Mouse (Mus musculus) heart, embryonic 14.5 days (tissue): ENCODE results near the gene Rabgef1. TPM values are rescaled to one million over a fixed set of nuclear protein-coding genes. Genes with fewer than 3 reads are reported as not detected.
A peak's percentile ranks its signal among the peaks of the same experiment; 100 is the strongest.

Experiments
- ATAC-seq: fragments of 200-750 bp; cut with Nextera tagmentation; 2 replicates; pipeline ENCODE4 v1.8.0; 2017; ENCODE audit warnings: low read depth, moderate TSS enrichment; ENCODE audit not compliant: insufficient number of reproducible peaks, insufficient read depth, low FRiP score
- H3K27ac ChIP-seq, 2 experiments: fragments of 200-500 bp in 1 of 2; fragments of 300-500 bp in 1 of 2; sonication (generic) in 1 of 2; replicated peaks in 1 of 2; 2 replicates each; pipeline ENCODE4 v1.5.1; 2012 to 2014; ENCODE audit warnings: low read depth in 2 of 2, low read length in 2 of 2, control low read depth in 1 of 2, mild to moderate bottlenecking in 1 of 2, mixed read lengths in 1 of 2; ENCODE audit not compliant: control insufficient read depth in 1 of 2, insufficient read depth in 1 of 2
- H3K27me3 ChIP-seq: fragments of 300-500 bp; sonication (generic); 2 replicates; pipeline ENCODE4 v1.6.1; 2014; ENCODE audit warnings: mild to moderate bottlenecking, low read length, control low read depth; ENCODE audit not compliant: control insufficient read depth, insufficient read depth
- H3K36me3 ChIP-seq: fragments of 300-500 bp; sonication (generic); 2 replicates; pipeline ENCODE4 v1.6.1; 2014; ENCODE audit warnings: mild to moderate bottlenecking, control low read depth, low read length, mixed read lengths; ENCODE audit not compliant: control insufficient read depth, insufficient read depth
- H3K4me1 ChIP-seq, 2 experiments: fragments of 200-500 bp in 1 of 2; fragments of 300-500 bp in 1 of 2; sonication (generic) in 1 of 2; 2 replicates each; pipeline ENCODE4 v1.6.1; 2012 to 2014; ENCODE audit warnings: low read length in 2 of 2, control low read depth in 1 of 2, mixed read lengths in 1 of 2; ENCODE audit not compliant: control insufficient read depth in 2 of 2, insufficient read depth in 2 of 2
- H3K4me2 ChIP-seq: fragments of 300-500 bp; sonication (generic); 2 replicates; pipeline ENCODE4 v1.6.1; 2014; ENCODE audit warnings: mild to moderate bottlenecking, low read length
- H3K4me3 ChIP-seq, 2 experiments: fragments of 200-500 bp in 1 of 2; fragments of 300-500 bp in 1 of 2; sonication (generic) in 1 of 2; 2 replicates each; pipeline ENCODE4 v1.5.1; 2012 to 2014; ENCODE audit warnings: low read length in 2 of 2, mild to moderate bottlenecking in 2 of 2, control low read depth in 1 of 2, low read depth in 1 of 2, moderate library complexity in 1 of 2; ENCODE audit not compliant: control insufficient read depth in 1 of 2, insufficient read depth in 1 of 2
- H3K9ac ChIP-seq: fragments of 300-500 bp; sonication (generic); 2 replicates; pipeline ENCODE4 v1.6.1; 2014; ENCODE audit warnings: mild to moderate bottlenecking, low read length
- H3K9me3 ChIP-seq: fragments of 300-500 bp; sonication (generic); 2 replicates; pipeline ENCODE4 v1.6.1; 2016; ENCODE audit warnings: low read length, control low read depth; ENCODE audit not compliant: control insufficient read depth
- WGBS: fragments of 180-500 bp; shearing (Covaris S2); extraction: QIAGEN DNeasy Blood & Tissue Kit; methylation state at CpG from one replicate; pipeline ENCODE4 v1.1.7; 2014; 5-methylcytosine and 5-hydroxymethylcytosine counted together
- polyA plus RNA-seq: library from polyadenylated mRNA; unstranded; fragments of >200 nt; fragmentation: Nextera tagmentation; extraction: Ambion mirVana; gene quantifications from 2 replicates; pipeline ENCODE4 v1.2.1, GENCODE M21; 2014

Gene Rabgef1
- polyA plus RNA-seq, 1 experiment from 2014 or later = 17.9 TPM

DNA sequence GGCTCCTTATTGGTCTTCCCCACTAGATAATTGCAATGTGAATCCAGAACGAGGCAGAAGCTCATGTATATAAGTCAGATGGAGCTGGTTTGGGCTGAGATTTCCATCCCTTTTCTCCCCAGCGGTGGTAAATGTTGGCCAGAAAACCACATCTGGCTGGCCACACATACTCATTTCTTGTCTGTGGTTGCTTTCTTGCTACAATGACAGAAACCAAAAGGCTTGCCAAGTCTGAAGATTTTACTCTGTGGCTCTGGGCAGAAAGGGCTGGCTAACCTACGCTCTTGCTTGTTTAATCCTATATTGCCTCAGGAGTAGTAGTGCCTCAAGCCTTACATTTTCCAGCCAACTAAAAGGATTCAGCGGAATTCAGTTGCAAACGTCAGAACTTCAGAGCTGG, 30.5 kb upstream of the Rabgef1 start:
- Histone ChIP-seq H3K4me2 (no peak overlapping the region), H3K27ac (no peak overlapping the region), H3K4me3 (no peak overlapping the region), H3K9ac (no peak overlapping the region), H3K9me3 (no peaks in the 10 kb centered on the region), H3K27me3 (peaks cover 12% of the 10 kb centered on the region), H3K36me3 (no peaks in the 10 kb centered on the region), H3K4me1 (peaks cover 3 to 10% of the 10 kb centered on the region in 2 experiments; a peak in 3 of 4 replicates)
- no peak for ATAC-seq
- 77% methylated on average over 5 of the region's 5 CpGs for WGBS

DNA sequence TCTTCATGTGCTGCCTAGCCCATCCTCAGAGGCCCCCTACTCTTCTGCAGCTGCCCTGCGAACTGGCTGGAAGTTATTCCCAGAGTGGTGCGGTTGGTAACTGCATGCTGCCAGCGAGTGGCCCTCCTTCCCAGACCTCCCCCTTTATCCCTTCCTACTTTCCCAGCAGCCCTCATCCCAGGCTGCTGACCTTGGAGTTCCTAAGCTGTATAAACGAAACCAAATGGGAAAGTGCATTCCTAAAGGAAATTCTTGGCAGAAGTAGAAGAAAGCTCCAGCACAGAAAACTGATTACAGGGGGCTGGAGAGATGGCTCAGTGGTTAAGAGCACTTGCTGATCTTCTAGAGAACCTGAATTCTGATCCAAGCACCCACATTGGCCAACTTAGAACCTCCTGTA, 29.6 kb upstream of the Rabgef1 start:
- H3K4me3 ChIP-seq = no peak overlapping the region
- no peak overlapping the region for H3K9ac ChIP-seq
- 45% methylated on average over 4 of the region's 4 CpGs for WGBS
- no peaks in the 10 kb centered on the region for H3K9me3 ChIP-seq
- no peaks in the 10 kb centered on the region for H3K36me3 ChIP-seq
- H3K4me1 ChIP-seq = peaks cover 3 to 10% of the 10 kb centered on the region in 2 experiments; a peak in 3 of 4 replicates
- no peak overlapping the region for H3K4me2 ChIP-seq
- peaks cover 12% of the 10 kb centered on the region for H3K27me3 ChIP-seq
- no peak overlapping the region for H3K27ac ChIP-seq
- ATAC-seq = no peak

DNA sequence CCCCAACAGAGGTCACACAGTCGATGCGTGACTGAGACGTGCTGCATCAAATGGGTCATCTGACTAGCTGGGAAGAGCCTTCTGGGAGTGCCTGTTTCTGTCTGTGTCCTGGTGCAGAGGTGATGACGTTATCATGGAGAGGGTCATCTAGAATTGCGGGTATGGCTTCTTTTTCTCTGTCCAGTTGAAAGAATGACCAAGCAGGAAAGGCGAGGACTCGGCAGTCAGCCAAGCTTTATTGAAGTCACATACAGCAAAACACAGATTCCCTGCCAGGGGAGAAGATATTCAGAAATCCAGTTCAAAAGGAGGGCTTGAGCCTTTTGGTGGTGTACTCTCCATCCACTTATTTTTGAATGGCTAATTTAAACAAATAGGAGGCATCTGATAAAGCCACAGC, 28.5 kb upstream of the Rabgef1 start:
- ATAC-seq = no peak

DNA sequence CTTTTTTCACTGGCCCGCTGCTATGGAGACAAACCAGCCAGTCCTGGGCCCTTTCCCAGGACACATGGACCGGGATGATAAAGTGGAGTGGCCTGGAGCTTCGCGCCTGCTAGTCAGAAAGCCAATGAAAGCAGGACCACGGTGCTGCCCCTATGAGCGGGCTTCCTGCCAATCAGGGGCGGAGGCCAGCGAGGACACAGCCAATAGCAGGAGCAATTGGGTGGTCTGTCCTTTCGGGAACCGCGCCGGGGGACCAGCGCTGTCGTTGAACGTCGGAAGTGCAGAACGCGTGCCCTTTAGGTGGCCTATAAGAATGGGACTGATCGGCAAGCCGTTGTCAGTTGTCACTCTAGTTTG, 27.6 kb upstream of the Rabgef1 start:
- peak overlapping the region; percentile 55 to 74 for H3K4me3 ChIP-seq
- H3K9me3 ChIP-seq = no peaks in the 10 kb centered on the region
- H3K9ac ChIP-seq = peak overlapping the region; percentile 84
- H3K27me3 ChIP-seq = peaks cover 5% of the 10 kb centered on the region
- WGBS = 2% methylated on average over 20 of the region's 20 CpGs
- ATAC-seq = peak; percentile 37
- peak overlapping the region; percentile 70 to 80; a peak in 3 of 4 replicates for H3K27ac ChIP-seq
- peaks cover 14% of the 10 kb centered on the region for H3K36me3 ChIP-seq
- H3K4me1 ChIP-seq = peaks cover 3 to 10% of the 10 kb centered on the region in 2 experiments; a peak in 3 of 4 replicates
- H3K4me2 ChIP-seq = peak overlapping the region; percentile 83

More for the DNA sequence above, 28.5 kb upstream of the Rabgef1 start:
- Histone ChIP-seq H3K4me1 (peaks cover 3 to 10% of the 10 kb centered on the region in 2 experiments; a peak in 3 of 4 replicates), H3K4me2 (no peak overlapping the region), H3K27me3 (peaks cover 12% of the 10 kb centered on the region), H3K27ac (no peak overlapping the region), H3K9ac (no peak overlapping the region), H3K4me3 (no peak overlapping the region), H3K9me3 (no peaks in the 10 kb centered on the region), H3K36me3 (peaks cover 5% of the 10 kb centered on the region)
- 73% methylated on average over 7 of the region's 7 CpGs for WGBS

DNA sequence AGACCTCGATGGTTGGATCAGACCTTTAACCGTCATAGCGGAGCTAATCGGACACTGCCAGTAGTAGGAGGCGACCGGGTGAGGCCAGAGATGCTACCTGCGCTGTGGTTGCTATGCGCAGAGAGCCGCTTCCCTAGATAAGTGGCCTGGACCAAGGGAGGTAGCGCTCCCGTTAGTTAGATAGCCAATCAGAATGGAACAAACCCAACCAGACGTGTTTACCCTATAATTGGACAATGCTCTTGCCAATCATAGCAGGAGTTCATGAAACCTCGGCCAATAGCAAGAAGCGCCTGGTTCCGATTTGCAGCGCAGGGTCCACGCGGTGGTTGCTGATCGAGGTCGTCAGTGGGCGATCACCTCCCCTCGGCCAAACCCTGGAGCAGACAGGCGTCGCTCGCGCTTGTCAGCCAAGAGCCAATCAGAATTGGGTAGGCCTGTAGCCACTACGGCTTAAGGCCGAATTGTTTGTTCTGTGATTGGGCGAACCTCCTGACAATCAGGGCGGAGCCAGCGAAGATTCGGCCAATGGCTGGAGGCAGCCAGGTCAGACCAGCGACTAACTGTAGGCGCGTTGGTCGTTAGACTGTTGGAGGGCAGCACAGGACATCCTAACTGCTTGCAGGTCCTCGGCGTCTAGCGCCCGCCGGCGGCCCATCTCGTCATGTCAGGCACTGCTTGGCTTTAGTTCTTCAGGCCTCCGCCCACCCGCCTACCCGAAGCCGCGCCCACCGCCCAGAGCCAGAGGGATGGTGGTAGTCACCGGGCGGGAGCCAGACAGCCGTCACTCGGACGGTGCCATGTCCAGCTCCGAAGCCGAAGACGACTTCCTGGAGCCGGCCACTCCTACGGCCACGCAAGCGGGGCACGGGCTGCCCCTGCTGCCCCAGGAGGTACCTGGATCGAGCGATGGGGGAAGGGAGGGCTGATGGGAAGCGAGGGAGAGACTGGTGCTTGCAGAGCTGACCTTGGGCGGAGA, 27.0 kb upstream of the Rabgef1 start, which contains the start of gene Kctd7:
Gene Kctd7 (plus strand): TSS at position 528 of the 979 bp plus-strand sequence.
- H3K27ac ChIP-seq = peak within 1 kb of the TSS; percentile 70 to 80
- whole genome bisulfite sequencing = under 1% methylated on average over 66 of the region's 66 CpGs
- H3K9ac ChIP-seq = peak within 1 kb of the TSS; percentile 84
- peak within 1 kb of the TSS; percentile 83 for H3K4me2 ChIP-seq
- peaks cover 5% of the 10 kb centered on the region for H3K27me3 ChIP-seq
- peaks cover 3 to 10% of the 10 kb centered on the region in 2 experiments; a peak in 3 of 4 replicates for H3K4me1 ChIP-seq
- H3K4me3 ChIP-seq = peak within 1 kb of the TSS; percentile 55 to 74
- no peaks in the 10 kb centered on the region for H3K9me3 ChIP-seq
- ATAC-seq = peak; percentile 94
- peaks cover 19% of the 10 kb centered on the region for H3K36me3 ChIP-seq

DNA sequence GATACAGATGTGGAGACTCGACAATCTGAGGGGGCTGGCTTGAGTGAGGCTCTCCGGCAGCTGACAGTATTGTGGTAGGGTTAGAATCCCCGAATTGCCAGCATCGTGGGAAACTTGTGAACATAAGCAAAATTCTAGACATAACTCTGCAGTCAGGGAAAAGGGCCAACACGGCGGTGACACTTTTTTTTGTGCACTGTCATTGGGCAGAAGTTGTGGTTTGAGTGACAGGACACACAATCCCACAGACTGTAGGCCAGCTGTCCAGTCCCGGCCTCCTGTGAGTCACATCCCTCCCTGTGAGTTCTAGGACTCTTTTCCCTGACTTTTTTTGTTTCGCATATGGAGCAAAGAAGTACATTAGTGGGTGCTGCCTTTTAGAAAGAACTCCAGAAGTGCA, 25.6 kb upstream of the Rabgef1 start:
- ATAC-seq = no peak
- peak overlapping the region; percentile 83 for H3K4me2 ChIP-seq
- WGBS = 82% methylated on average over 8 of the region's 8 CpGs
- peaks cover 3 to 10% of the 10 kb centered on the region in 2 experiments; a peak in 3 of 4 replicates for H3K4me1 ChIP-seq
- no peaks in the 10 kb centered on the region for H3K9me3 ChIP-seq
- no peak overlapping the region for H3K4me3 ChIP-seq
- peaks cover 27% of the 10 kb centered on the region for H3K36me3 ChIP-seq
- H3K27ac ChIP-seq = no peak overlapping the region
- peaks cover 5% of the 10 kb centered on the region; the same call in 1 of the 2 replicates for H3K27me3 ChIP-seq
- no peak overlapping the region for H3K9ac ChIP-seq

DNA sequence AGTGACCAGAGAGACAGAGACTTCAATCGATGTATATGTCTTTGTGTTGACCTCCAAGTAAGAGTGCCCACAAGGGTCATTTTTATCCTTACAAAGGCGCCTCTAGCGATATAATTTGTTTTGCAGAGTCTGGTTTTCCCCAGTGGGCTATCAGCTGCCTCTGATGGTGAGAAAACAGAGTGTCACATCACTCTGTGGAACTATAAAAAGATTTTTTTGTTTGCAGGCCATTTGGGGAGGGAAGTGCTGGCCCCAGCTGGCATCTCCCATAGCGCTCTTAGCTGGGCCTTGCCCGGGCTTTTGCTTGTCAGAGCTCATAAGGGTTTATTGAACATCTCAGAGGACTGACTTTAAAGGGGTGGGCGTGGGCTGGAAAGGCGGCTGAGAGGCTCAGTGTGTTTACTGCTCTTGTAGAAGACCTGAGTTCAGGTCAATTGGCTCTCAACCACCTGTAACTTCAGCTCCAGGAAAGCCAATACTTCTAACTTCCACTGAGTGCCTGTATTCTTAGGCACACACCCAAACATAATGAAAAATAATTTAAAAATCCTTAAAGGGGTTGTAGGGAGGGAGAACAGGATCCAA, 21.8 kb upstream of the Rabgef1 start:
- 0 out of 2 replicates have a peak, but pooled peaks cover 2% of the 10 kb centered on the region for H3K27me3 ChIP-seq
- no peak for ATAC-seq
- WGBS = 69% methylated on average over 7 of the region's 7 CpGs
- H3K36me3 ChIP-seq = peaks cover 51% of the 10 kb centered on the region
- H3K4me1 ChIP-seq = peaks cover 0 to 12% of the 10 kb centered on the region in 2 experiments; a peak in 2 of 4 replicates
- H3K27ac ChIP-seq = no peak overlapping the region
- H3K9me3 ChIP-seq = no peaks in the 10 kb centered on the region
- no peak overlapping the region for H3K9ac ChIP-seq
- H3K4me2 ChIP-seq = no peak overlapping the region
- H3K4me3 ChIP-seq = no peak overlapping the region
